Mouse (Mus musculus) thymus, postnatal 36 days (tissue): ENCODE measurements around the gene Nop16.

Source experiments
- DNase-seq, 2 experiments: peaks; one replicate each; pipeline ENCODE4 v3.0.0; 2022; ENCODE audit warnings: mixed read lengths in 2 of 2

The Nop16 gene

GRCm38 (mm10) chr13:54559656-54560055, 30.2 kb downstream of the Nop16 start:
- DNase-seq, result no peak

DNA sequence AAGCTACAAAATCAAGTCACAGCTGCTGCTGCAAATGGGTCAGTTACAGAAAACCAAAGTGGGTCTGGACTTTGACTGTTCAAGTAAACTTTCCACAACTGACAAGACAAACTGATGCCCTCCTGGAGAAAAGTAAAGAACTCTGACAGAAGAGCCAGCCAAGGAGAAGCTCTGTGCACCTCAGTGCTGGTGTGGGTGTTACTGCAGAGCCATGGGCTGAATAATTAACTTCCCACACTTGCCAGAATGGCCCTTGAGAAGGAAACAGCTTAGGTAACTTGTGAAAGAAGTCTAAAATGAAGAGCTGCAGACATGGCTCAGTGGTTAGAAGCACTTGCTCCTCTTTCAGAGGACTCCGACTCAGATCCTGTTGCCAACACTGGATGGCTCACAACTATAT, 32.2 kb downstream of the Nop16 start:
- DNase-seq, result no peak

DNA sequence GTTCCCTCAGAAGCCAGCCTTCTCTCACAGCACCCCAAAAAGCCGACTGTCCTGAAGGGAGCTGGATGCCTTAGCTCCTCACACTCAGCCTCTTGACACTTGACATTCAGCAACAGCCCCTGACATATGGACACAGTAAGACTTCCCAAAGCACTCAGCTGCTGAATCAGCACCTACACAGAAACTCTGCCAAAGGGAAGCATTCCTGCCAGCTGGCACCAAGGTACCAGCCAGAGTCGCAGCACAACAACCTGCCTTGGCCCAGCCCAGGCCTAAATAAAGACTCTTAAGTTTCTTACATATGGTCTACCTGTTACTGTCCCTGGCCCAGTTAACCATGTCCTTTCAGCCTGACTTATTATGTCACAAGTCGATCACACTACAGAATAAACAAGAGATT, 33.1 kb downstream of the Nop16 start:
- DNase-seq, result no peak

GRCm38 (mm10) chr13:54556176-54556575, 33.7 kb downstream of the Nop16 start:
- DNase-seq, result no peak

GRCm38 (mm10) chr13:54548036-54548435, 41.9 kb downstream of the Nop16 start:
- no peak for DNase-seq
